Mouse (Mus musculus): ENCODE measurements around the gene Scube3.

The Scube3 gene

DNA sequence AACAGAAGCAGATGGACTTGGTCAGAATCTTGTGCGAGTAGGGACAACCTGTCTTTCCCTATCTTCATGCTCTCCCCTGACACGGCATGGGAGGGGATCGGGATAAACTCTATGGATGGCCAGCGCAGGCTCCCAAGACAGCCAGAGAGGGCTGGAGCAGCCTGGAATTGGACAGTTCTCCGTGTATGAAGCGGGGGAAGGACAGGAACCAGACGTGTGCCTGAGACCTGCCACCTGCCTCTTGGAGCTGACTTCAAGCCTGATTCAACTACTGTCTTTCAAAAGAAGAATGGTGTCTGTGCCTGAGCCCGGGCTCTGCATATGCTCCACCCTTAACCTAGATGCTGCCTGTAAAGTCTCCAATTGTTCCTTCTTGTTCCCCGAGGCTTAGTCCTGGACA, 30.7 kb downstream of the Scube3 start:
- DNase-seq (ENCODE audit: inconsistent age in 2 of 2, low spot score in 1 of 2), result no peak

- peak; percentile 94 to 97 for DNase-seq (ENCODE audit: inconsistent age in 2 of 2, low spot score in 1 of 2)
Measured at GRCm38 (mm10) chr17:28176775-28177539, 35.0 kb downstream of the Scube3 start, which contains the start of gene Zfp523. Gene Zfp523 (plus strand): TSS chr17:28177129.

- DNase-seq (ENCODE audit: inconsistent age in 2 of 2, low spot score in 1 of 2), result no peak
Measured at GRCm38 (mm10) chr17:28177540-28178046, 35.7 kb downstream of the Scube3 start.

GRCm38 (mm10) chr17:28180331-28180730, 38.4 kb downstream of the Scube3 start:
- no peak for DNase-seq (ENCODE audit: inconsistent age in 2 of 2, low spot score in 1 of 2)

- DNase-seq (ENCODE audit: inconsistent age in 2 of 2, low spot score in 1 of 2), result no peak
Measured at GRCm38 (mm10) chr17:28180783-28181544, 39.0 kb downstream of the Scube3 start.

GRCm38 (mm10) chr17:28184971-28185638, 43.2 kb downstream of the Scube3 start:
- DNase-seq (ENCODE audit: inconsistent age in 2 of 2, low spot score in 1 of 2), result no peak

GRCm38 (mm10) chr17:28188313-28188712, 46.4 kb downstream of the Scube3 start:
- no peak for DNase-seq (ENCODE audit: inconsistent age in 2 of 2, low spot score in 1 of 2)

DNA sequence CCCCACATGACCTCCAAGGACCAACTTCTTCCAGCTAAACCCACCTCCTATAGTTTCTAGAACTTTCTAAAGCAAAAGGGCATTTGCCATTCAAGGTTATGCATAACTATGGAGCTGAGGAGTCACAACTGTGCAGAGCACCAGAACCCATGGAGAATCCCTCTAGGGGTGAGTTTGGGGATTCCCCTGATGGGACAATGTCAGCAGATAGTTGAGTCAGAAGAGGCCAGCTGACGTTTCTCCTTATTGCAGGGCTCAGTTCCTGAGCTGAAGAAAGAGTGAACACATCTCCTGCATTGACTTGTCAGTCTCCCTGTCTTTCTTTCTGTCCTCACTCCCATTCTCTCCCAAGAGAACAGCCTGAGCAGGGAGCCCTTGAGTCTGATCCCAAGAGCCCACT, 50.8 kb downstream of the Scube3 start:
- no peak for DNase-seq (ENCODE audit: inconsistent age in 2 of 2, low spot score in 1 of 2)

- no peak for DNase-seq (ENCODE audit: inconsistent age in 2 of 2, low spot score in 1 of 2)
Measured at GRCm38 (mm10) chr17:28193559-28193958, 51.6 kb downstream of the Scube3 start.

GRCm38 (mm10) chr17:28195033-28195432, 53.1 kb downstream of the Scube3 start:
- no peak for DNase-seq (ENCODE audit: inconsistent age in 2 of 2, low spot score in 1 of 2)

- peak in 1 of 2 experiments; percentile 56 for DNase-seq (ENCODE audit: inconsistent age in 2 of 2, low spot score in 1 of 2)
Measured at GRCm38 (mm10) chr17:28197646-28198045, 55.7 kb downstream of the Scube3 start.

DNA sequence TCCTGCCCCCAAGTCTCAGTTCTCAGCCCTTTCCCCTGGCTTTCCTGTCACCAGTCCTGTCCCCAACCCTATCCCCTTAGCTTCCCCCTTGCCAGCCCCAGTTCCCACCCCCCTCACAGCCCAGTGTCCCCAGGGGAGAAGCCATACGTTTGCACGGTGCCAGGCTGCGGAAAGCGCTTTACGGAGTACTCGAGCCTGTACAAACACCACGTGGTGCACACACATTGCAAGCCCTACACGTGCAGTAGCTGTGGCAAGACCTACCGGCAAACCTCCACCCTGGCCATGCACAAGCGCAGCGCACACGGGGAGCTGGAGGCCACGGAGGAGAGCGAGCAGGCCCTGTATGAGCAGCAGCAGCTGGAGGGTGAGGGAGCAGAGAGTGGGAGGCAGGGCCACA, 60.0 kb downstream of the Scube3 start:
- DNase-seq (ENCODE audit: inconsistent age in 2 of 2, low spot score in 1 of 2), result no peak

DNA sequence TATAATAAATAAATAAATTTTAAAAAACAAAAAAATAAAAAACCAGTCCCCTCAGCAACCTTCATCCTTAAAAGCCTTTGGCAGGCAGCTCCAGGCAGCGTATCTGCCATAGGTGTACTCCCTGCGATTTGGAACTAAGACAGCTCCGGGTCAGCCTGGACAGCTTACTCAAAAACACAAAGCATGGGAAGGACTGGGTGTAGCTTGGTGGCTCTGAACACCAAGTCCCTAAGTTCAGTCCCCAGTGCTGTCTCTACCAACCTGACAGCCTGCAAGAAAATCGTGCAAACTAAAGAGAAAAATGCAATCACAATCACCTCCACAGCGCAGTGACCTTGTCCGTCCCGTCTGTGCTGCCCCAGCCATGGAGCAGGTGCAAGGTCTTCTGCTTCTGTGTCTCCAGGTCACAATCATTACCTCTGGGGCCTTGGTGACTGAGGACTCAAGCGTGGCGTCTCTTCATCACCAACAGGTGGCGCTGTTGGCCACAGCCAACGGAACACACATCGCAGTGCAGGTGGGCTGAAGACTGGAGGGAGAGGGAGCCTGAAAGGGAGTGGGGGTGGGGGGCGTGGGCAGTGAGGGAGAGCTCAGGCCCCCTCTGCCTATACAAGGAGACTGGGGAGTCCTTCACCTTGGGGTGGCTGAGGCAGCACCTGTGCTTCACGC, 62.2 kb downstream of the Scube3 start:
- peak in 1 of 2 experiments; percentile 76 for DNase-seq (ENCODE audit: inconsistent age in 2 of 2, low spot score in 1 of 2)

- no peak for DNase-seq (ENCODE audit: inconsistent age in 2 of 2, low spot score in 1 of 2)
Measured at GRCm38 (mm10) chr17:28205443-28205842, 63.5 kb downstream of the Scube3 start.

- DNase-seq (ENCODE audit: inconsistent age in 2 of 2, low spot score in 1 of 2), result peak in 1 of 2 experiments; percentile 64
Measured at GRCm38 (mm10) chr17:28207092-28207491, 65.2 kb downstream of the Scube3 start.

- peak; percentile 78 to 88 for DNase-seq (ENCODE audit: inconsistent age in 2 of 2, low spot score in 1 of 2)
Measured at GRCm38 (mm10) chr17:28207591-28208313, 65.8 kb downstream of the Scube3 start, which contains the start of gene Def6. Gene Def6 (plus strand): TSS chr17:28207778.

DNA sequence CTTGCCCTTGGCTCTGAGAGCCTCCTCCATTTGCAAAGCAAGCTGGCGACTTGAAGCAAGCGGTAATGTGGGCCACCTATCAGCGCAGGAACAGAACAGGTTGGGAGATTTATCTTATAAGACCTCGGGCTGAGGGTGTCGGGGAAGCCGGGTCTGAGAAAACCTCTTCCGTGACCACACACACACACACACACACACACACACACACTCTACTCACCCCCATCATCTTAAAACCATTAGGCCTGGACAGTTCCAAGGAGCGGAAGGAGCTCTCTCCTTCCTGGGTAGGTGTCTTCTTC, 66.3 kb downstream of the Scube3 start:
- DNase-seq (ENCODE audit: inconsistent age in 2 of 2, low spot score in 1 of 2), result no peak

GRCm38 (mm10) chr17:28209457-28210110, 67.6 kb downstream of the Scube3 start:
- DNase-seq (ENCODE audit: inconsistent age in 2 of 2, low spot score in 1 of 2), result no peak

DNA sequence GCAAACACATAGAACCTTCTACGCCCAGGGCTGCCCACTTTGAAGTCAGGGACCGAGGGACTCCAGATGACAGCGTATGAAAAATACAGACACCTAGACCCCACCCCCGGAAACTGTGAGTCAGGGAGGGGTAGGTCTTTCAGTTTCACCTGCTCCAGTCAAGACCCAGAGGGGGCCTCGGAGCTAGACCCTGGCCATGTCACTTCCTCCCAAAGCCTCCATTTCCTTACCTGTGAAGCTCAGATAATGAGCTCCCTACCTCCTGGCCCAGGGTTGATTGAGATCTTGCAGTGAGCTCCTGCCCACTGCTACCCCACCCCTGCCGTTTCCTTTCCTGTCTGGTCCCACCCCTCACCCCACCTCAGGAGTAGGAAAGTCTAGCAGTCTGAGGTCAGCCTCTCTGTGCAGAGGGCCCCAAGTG, 70.0 kb downstream of the Scube3 start:
- DNase-seq (ENCODE audit: inconsistent age in 2 of 2, low spot score in 1 of 2), result no peak

GRCm38 (mm10) chr17:28212391-28212790, 70.5 kb downstream of the Scube3 start:
- DNase-seq (ENCODE audit: inconsistent age in 2 of 2, low spot score in 1 of 2), result no peak

All from adrenal gland, adult (tissue).